Mouse (Mus musculus) erythroblast, embryonic 14.5 days (primary cell): ENCODE data around the gene Defb45.

Experiments
- GATA1 ChIP-seq: IDR thresholded peaks from 2 replicates; pipeline ENCODE4 v1.6.1; 2012; ENCODE audit warnings: low read length, inconsistent platforms, mixed read lengths
- TAL1 ChIP-seq: IDR thresholded peaks from 3 replicates; pipeline ENCODE4 v1.6.1; 2012; ENCODE audit warnings: low read length, inconsistent platforms, mixed read lengths

GRCm38 (mm10) chr2:152636246-152637005 is 37.2 kb upstream of the Defb45 start:
- TF ChIP-seq GATA1 (no peak), TAL1 (no peak)
